Mouse (Mus musculus): ENCODE measurements around the gene Creb3l2.

The Creb3l2 gene

DNA sequence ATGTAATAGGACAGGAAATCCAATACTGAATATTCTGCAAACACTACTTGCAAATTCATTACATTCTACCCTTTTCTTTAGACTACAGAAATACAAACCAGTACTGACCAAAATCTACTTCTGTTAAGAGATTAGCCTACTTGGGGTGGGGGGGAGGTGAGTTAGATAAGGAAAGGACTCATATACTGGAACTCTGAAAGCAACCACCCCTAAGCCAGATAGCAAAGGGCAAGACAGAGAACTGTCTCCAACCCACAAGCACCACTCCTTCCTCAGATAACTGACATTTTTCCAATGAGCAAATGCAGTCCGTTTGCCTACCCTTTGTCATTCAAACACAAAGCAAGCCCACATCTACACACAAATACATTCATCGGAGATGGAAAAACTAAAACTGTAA, 32.1 kb downstream of the Creb3l2 start:
- DNase-seq (ENCODE audit: low read depth, low spot score): no peak

DNA sequence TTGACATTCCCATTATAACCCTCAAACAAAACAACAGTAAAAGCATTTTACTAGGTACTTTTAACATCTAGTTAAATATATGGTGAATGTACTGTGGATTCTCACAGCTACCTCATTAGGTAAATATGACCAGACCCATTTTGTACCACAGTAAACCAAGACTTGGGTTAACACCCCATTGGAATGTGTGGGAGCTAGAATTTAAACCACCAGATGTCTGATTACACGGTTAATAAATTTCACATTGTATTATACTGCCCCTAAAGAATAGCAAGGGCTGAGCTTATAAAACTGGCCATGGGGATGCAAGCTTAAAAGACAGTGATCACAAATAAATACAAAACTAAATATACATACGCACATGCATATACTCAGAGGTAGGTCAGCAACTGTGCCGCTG, 34.1 kb downstream of the Creb3l2 start:
- no peak for DNase-seq (ENCODE audit: low read depth, low spot score)

DNA sequence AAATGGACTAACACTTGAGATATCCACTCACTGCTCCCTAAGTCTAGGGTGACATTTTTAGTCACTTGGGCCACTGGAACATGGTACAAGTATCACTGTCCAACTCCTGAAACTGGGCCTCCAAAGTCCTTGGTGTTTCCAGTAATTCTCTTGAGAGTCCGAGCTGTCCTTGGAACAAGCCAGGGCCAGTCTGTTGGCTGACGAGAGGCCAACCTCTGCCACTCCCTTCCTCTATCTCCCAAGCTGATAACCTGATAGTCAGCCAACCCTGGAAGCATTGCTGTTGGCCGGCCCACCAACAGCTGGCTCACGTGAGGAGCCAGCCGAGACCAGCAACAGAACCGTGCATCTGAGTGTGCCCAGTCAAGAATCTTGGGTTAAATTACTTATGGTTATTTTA, 35.0 kb downstream of the Creb3l2 start:
- peak; percentile 36 for DNase-seq (ENCODE audit: low read depth, low spot score)

DNA sequence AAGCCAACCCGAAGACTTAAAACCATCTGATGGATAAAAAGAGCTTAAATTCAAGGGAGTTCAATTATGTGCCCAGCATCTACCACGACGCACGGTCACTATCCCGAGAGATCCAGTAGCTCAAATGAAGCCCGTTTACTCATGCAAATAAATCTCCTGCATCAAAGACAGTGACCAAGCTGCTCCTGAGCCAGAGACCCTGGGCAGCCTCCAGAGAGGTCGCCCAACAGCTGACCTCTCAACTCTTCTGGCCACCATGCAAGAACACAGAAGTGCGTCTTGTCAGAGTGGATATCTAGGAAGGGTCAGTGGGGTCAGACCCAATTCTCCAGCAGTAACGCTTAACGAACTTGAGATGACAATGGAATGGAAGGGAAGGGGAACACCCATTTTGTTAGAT, 35.9 kb downstream of the Creb3l2 start:
- DNase-seq (ENCODE audit: low read depth, low spot score): no peak

DNA sequence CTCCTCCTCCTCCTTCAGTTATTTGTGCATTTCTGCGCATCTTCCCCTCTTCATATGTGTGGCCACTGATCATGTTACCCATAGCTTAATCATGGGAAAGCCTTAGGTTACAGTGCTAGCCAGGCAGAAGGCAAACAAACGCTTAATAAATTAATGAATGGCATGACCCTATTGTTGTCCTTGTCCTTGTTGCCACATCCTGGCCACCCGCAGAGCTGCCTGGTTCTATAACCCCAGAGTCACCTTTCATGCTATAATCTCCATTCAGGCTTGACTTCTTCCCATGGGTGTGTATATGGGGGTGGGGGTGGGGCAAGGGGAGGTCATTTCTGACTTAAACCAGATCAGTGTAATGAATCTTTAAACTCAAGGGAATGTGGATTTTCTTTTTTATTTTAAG, 37.6 kb downstream of the Creb3l2 start:
- no peak for DNase-seq (ENCODE audit: low read depth, low spot score)

DNA sequence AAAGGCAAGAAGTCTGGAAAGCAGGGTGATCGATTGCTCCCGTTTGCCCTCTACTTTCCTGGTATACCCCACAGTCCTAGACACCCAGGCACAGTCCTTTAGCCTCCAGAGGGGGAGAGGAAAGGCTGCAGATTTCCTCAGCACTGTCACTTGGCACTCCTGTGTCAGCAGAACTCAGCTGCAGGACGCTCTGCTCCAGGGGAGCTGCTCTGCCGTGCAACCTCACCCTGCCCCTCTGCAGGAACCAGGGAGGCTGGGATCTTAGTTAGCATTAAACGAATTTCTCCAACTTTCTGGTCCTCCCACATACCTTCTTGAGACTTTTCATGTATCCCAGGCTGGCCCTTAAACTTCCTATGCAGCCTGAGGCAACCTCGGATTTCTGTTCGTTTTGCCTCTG, 40.0 kb downstream of the Creb3l2 start:
- no peak for DNase-seq (ENCODE audit: low read depth, low spot score)

DNA sequence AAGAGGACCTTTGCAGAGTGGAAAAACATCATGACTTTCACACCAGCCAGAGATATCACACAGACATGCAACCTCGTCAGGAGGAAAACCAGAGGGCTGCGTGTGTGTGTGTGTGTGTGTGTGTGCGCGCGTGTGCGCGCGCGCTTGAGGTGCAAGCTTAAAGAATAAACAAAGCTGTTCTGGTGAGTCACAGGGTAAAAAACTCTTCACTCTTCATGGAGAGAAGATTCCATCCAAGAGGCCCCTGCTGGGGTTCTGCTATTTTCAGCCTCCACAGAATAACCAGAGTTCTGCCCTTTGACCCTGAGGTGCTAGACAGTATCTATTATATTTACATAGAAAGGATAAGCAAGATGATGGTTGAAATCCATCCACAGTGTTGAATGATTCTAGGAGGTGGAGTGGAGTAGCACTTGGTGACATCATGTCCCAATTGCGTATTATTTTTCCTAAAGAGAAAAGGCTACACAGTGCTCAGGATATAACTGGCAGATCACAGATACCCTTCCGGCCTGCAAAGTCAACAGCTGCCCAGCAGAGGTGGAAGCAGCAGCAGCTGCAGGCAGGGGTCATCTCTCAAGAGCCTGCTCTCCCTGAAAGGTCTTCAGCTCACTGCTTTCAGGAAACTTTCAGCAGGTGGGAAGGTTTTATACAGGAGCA, 41.0 kb downstream of the Creb3l2 start:
- DNase-seq (ENCODE audit: low read depth, low spot score): no peak

DNA sequence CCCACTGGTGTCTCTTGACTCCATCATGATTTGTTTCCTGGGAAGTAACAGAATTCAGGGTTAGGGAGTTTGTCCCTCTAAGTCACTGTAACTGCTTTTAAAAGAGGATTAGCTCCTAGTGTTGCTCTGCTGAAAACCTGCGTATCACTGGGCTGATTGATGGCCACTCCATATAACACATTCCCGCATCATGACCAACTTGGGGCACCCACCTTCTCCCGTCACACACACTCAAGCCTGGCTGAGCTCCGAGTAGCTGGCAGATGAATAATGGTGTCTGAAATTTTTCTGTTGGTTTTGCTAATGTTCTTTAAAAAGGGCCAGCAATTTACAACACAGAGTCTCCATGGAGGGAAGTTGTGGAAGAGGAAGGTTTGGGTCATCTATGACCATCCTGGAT, 41.8 kb downstream of the Creb3l2 start:
- DNase-seq (ENCODE audit: low read depth, low spot score): no peak

DNA sequence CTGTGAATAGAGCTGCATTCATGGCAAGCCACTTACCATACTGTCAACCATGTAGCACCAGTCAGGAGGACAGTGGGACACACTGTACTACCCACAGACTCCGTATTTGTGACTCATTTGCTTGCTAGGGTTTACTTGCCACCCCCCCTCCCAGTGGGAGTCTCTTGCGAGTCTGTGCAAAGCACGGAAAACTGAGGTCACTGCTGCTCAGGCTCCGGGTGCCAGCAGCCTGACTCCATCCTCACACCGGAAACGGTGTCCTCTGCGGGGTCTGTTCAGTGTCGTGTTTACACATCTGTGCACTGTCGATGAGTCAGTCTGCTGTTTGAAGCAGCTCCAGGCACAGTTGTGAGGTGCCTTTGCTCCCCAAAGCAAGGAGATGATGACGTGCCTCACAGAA, 43.0 kb downstream of the Creb3l2 start:
- DNase-seq (ENCODE audit: low read depth, low spot score): peak; percentile 52

DNA sequence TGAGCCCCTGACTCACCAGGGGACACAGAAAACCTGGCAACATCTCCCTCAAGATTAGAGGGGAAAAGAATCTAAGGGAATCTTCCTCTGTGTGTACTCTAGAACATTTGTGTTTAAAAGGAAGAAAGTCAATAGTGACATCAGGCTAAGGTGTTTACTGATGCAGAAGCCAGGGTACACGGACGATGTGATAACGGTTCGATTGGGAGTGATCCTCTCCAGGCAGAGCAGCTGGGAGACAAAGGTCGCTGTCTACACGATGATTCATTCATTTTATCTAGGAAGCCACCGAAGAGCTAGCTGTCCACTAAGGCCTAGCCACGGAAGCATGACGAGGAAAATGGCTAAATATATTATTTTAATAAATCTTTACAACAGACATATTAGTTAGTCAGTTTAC, 44.0 kb downstream of the Creb3l2 start:
- DNase-seq (ENCODE audit: low read depth, low spot score): no peak

DNA sequence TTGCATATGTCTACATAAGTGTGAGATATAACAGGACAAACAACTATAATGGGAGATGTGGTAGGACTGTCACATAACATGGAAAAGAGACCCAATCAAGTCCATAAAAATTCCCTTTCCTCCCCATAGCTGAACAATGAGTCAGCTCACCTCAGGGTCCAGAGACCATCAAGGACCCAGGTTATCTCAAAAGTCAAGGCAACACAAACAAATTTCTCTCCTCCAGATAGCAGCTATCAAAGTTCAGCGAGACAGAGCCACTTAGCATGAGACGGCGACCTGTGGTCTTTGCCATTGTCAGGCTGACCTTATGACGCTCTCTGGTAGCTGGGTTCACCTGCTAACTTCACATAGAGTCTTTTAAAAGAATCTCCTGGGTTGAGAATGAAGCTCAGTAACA, 44.7 kb downstream of the Creb3l2 start:
- no peak for DNase-seq (ENCODE audit: low read depth, low spot score)

DNA sequence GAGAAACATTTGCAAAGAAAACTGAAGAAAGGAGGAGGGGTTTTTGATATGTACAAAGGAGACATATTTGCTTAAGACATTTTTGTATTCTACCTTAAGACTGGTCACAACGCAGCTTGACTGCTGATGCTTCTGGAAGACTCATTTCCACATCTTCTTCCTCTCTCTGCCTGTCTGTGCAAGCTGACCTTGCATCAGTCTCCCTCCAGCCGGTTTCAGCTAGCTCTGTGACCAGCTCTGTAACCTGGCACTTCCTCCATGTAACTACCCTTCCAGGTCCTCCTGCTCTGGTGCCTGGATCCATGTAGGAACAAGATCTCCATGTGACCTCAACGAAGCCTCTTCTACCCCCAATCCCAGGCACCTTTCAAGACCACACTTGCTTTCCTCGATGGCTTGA, 45.8 kb downstream of the Creb3l2 start:
- no peak for DNase-seq (ENCODE audit: low read depth, low spot score)

DNA sequence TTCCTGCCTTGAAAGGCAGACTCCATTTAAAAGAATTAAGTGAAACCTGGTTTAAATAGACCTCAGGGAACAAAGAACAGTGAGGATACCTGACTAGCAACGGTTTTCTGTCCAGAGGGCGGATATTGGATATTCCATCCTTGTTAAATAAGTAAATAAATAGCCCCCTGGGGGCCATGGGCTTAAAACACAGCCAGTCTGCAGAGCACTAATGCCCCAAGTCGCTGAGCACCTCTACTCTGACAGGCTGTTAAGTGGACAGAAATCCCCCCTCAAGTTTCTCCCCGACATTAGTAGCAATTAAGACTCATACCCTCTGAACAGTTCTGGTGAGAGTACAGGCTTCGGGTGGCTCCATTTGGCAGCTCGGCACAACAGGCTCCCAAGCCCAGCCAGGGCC, 48.7 kb downstream of the Creb3l2 start:
- DNase-seq (ENCODE audit: low read depth, low spot score): no peak

DNA sequence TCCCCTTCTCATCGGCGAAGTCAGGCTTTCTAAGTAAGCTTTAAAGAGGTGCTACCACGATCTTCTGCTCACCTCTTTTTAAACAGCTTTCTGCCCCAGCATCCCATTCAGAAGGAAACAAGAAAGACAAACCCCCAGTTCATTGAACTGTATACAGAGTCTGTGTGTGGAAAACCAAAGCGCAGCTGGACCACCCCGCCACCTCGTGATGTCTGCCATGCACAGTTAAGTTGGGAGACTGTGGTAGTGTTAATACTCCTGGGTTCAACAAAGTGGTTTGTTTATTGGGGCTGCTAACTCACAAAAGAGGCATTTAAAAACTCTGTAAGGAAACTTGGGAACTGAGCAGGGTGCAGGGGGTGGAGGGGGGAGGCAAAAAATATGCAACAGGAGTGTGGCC, 49.7 kb downstream of the Creb3l2 start:
- DNase-seq (ENCODE audit: low read depth, low spot score): no peak

DNA sequence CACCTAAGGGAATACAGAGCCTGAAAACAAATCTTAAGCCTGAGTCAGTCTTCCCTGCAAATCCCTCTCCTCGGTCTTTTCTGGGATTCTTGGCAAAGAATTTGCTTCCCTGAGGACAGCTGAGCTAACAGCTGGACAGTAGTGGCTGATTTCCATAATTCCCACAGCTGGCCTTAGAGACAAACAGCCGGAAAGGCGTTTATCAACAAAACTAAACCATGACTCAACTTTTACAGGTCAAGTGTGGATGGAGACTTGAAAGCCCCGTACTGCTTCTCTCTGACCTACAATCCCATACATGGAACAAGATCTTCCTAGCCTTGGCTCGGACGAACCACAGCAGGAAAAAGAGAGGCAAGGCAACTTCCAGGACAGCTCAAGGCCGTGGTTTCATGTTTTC, 50.6 kb downstream of the Creb3l2 start:
- peak; percentile 83 for DNase-seq (ENCODE audit: low read depth, low spot score)

DNA sequence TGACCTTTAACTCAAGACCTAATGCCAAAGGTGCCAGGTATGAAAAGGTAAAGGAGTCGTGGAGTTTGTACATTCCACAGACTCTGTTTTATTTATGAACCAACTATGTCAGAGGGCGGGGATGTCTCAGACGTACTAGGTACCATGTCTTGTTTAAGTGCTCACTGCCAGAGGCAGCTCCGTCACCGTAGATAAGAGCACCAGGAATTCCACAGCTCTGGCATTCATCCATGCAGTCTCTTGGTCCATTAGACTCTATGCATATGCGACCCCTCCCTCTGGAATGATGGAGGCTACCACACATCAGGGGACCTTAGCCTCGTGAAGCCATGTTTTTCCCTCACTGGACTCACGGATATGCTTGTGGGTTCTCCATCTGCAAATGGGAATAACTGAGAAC, 53.0 kb downstream of the Creb3l2 start:
- DNase-seq (ENCODE audit: low read depth, low spot score): no peak

DNA sequence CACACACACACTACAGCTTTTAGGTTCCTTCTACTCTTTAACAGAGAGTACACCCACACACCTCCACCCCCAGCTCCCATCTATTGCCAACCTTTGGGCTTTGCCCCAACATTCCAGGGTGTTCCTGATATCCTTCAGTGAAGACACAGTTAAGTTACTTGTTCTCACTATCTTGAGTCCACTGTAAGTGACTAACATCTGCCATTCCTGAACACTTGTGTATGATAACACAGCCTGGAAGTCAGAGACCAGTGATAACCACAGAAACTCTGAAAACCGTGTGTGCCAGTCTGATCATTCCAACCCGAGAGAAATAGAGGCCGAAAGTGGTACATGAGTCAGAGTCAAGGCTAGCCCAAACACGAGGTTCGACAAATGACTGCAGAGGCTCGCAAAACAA, 53.4 kb downstream of the Creb3l2 start:
- DNase-seq (ENCODE audit: low read depth, low spot score): no peak

DNA sequence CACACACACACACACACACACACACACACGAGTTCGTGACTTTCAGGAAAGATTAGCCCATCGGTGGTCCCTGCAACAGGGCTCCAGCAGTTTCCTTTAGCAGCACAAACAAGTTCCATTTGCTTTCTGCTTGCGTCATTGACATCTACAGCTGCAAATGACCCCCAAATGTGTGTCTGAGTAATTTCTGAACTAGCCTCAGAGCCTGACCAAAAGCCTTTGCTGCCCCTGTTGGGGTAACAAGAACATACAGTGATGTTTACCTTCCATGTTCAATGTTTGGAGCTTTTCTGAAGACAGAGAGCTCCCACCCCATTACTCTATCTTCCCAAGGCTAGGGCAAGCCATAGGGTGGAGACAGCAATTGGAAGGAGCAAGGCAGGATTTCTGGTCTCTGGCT, 54.7 kb downstream of the Creb3l2 start:
- no peak for DNase-seq (ENCODE audit: low read depth, low spot score)

DNA sequence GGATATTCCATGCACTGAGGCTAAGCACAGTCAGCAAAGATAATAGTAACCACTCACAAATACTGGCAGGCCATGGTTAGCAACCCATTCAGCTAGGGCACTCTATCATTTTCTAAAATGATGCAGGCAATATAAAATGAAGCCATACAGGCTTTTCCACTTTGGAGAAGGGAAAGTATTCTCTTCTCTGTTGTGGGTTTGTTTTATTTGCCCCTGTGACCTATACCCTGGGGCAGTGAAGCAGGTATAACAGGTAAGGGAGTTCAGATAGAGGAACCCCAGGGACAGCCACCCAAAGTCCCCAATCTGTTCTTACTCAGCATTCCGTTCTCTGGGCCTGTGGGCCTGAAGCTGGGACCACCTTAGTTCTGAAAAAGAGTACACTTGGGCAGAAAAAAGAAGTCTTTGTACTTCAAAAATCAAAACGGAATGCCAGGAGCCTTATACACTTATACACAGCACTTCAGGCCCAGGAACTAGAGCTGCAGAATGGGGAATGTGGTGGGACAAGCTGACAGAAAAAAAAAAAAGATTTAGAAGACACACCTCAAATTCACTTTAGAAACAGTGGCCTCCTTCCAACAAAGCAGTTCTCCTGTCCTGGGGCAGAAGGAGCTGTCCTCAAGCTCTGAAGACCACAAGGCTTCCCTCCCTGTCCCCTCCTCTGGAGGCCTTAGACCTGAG, 56.2 kb downstream of the Creb3l2 start:
- no peak for DNase-seq (ENCODE audit: low read depth, low spot score)

DNA sequence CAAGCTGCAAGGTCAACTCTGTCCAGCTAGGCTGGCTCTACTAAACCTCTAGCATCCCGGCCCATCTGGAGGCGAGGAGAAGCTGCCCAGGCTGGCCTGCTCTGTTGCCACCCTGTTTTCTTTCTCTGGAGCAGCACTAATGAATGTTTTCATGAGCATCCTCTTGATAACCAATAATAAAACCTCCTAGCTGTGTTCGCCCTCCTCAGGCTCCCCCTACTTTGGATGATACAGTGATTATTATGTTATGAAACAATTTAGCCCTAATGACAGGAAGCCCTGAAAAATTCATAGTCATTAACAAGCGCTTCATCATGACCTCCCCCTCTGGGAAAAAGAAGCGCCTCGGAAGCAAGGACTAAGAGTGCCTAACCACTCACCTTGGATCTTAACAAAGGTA, 59.2 kb downstream of the Creb3l2 start:
- no peak for DNase-seq (ENCODE audit: low read depth, low spot score)

DNA sequence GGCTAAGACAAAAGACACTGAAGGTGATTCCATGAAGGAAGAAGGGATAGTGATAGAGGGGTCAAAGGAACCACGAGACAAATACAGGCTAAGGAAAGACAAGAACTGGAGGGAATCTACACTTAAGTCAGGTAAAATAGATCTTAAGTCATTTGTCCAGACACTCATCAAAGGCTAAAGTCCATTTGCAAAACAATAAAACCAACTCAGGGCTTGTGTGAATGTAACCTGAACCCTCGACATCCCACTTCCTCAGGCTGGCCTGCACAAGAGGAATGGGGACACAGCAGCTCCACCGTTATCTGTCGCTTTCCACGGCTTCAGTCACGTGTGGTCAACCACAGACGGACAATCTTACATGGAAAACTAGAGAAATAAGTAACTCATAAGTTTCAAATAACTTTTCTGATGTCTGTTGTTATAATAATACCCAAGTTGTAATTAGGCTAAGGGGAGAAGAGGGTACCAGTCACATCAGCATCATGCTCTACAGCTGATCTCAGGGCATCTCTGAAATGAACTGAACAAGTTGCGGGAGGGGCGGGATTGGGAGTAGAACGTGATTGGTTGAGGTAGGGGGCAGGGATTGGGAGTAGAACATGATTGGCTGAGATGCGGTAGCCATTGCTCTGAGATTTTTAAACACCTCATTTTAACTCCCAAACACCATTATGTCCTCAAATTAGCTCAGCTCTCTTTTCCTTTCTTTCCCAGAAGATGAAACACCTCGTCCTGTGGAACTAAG, 63.9 kb downstream of the Creb3l2 start:
- no peak for DNase-seq (ENCODE audit: low read depth, low spot score)

DNA sequence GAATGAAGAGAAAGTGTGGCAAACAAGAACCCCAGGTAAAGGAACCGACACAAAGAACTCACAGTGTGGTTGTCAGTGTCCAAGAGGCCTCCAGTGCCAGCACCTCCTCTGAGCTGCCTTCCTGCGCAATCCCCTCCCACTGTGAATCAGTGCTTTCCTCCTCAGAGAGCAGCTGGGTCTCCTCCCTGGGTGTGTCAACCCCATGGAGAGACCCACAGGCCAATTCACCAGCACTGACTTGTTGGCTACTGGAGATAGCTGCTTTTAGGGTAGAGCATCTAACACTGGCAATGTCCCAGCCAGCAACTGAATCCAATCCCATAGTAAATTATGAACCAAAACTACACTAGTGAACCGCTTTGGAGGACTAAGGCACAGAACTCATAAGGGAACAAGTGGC, 64.6 kb downstream of the Creb3l2 start:
- peak; percentile 56 for DNase-seq (ENCODE audit: low read depth, low spot score)

DNA sequence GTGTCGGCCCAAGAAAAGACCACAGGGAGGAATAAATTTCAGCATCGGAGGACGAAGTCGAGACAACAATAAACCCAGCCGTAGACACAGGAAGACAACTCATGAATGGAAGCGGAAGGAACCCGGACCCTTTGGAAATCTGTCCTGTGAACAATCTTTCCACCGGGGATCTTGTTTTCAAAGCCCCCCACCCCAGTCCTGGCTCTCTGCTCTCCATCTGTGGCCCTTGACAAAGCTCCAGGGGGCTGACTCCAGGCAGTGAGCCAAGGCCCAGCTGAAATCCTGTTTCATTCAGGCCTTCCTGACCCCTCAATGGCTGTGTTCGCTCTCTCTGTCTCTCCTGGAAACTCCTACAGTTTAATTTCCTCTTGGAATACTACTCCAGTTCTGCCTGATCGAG, 66.5 kb downstream of the Creb3l2 start:
- no peak for DNase-seq (ENCODE audit: low read depth, low spot score)

Measured in skeletal muscle tissue, adult 2 months (tissue).